Mouse (Mus musculus) cerebellum, adult 8-10 months (tissue): ENCODE measurements around the gene Foxk1.

Experiments
- DNase-seq: peaks from one replicate; pipeline ENCODE4 v3.0.0; 2022

Foxk1 gene

DNA sequence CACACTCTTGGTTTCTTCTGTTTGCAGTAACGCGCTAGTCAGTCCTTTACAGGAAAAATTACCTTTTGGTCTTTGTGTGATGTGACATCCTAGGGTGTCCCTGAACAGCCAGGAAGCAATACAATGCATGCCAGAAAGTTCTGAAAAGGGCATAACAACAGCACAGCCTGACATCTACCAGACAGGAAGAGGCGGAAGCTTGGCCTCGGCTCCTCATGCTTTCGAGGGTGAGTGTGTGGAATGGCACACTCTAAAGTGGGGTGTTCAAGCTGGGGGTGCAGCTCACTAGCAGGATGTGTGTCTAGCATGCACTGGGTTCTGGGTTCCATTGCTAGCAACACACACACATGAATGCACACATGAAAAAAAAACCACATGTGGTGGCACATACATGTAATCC, 9.6 kb upstream of the Foxk1 start:
- DNase-seq, result no peak

DNA sequence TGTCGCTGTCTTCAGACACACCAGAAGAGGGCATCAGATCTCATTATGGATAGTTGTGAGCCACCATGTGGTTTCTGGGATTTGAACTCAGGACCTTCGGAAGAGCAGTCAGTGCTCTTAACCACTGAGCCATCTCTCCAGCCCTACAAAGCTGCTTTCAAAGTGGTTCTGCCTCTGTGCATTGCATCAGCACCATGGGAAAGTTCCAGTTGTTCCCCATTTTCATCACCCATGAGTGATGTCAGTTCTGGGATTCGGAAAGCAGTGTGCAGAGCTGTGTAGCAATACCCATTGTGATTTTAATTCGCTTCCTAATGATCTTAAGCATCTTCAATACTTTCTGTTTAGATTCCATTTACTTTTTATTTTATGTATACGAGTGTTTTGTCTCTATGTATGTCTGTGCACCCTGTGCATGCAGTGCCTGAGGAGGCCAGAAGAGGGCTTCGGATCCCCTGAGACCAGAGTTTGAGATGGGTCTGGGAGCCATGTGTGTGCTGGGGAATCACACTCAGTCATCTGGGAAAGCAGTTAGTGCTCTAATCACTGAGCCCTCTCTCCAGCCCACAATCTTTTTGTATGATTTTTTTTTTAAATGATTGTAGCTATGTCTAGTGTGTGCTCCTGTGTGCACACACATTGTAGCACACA, 6.6 kb upstream of the Foxk1 start:
- no peak for DNase-seq

DNA sequence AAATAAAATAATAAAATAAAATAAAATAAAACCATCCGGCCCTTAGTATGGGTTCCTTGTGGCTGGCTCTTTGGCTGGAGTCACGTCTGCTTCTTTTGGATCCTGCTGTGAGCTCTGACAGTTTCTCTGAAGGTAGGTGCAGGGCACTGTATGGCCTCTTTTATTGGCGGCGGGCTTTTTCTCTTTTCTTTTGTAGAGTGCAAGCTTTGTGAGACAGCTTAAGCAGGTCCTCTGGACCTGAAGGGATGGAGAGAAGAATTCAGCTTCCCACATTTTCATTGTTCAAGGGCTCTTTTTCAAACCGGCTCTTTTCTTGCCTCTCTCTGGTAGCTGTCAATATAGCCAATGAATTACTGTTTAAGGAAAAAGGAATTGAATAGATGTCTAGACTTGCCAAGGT, 5.4 kb upstream of the Foxk1 start:
- no peak for DNase-seq

DNA sequence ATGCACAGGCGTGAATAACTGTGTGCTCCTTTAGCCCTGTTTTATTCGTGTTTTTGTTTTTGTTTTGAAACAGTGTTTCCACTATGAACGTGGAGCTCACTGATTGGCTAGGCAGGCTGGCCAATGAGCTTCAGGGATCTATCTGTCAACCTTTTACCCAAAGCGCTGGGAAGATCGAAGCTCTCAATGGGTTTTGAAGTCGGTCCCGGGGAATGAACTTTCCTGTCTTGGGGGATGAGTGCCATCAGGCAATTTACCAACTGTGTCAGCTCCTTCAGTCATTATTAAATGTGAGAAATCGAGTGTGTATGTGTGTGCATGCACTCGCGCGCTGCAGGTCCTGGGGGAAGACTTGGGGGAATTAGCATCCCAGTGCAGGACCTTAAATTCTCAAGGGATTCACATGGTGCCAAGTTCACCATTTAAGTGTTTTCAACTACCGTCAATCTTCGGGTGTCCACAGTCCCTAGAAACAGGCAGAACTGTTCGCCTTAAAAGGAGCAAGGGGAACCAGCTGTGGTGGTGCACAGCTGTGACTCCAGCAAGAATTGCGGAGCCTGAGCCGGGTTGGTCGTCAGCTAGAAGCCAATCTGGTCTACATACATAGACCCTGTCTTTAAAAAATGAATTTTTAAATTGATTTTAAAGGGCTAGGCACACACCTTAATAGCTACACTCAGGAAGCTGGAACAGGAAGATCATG, 965 bp upstream of the Foxk1 start:
- no peak for DNase-seq

DNA sequence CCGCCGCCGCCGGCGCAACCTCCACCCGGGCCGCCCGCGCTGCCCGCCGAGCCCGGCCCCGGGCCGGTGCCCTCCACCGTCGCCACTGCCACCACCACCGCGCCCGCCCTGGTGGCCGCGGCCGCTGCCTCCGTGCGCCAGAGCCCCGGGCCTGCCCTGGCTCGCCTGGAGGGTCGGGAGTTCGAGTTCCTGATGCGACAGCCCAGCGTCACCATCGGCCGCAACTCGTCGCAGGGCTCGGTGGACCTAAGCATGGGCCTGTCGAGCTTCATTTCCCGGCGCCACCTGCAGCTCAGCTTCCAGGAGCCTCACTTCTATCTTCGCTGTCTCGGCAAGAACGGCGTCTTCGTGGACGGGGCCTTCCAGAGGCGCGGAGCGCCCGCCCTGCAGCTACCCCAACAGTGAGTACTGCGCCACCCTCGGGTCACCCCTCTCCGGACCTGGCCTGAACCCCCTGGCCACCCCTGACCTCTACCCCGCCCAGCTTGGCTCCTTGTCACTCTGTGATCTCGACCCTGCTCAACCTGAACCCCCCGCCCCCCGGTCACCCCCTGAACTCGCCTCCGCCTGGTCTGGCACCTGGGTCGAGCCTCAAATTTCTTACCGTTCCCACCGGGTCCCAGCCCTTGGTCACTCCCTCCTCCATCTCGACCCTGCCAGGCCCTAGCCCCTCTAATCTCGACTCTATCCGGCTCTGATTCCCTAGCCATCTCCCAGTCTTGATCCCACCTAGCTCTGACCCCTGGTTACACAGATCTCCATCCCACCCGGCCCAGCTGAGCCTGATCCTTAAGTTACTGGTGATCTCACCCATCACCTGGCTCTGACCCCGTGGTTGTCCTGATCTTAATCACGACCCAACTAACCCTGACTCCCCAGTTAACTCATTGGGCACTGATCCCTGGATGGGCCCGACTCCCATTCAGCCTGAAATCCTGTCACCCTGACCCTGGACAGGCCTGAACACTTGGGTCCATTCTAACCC, 636 bp downstream of the Foxk1 start:
- DNase-seq, result no peak

DNA sequence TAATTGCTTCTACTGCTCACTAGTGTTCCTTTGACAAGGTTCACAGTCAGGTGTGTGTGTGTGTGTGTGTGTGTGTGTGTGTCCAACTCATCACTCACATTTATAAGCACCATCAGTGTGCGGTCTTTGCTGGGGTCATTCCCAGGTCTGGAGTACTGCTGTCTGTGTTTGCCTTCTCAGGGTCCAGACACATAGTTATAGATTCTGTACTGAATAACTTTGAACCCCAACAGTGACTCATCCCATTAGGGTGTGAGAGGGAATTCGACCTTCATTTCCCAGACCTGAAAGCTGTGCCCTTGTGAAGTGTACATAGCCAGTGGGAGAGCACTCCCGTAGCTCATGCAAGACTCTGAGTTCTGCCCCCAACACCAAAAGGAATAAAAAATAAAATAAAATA, 2.4 kb downstream of the Foxk1 start:
- no peak for DNase-seq

DNA sequence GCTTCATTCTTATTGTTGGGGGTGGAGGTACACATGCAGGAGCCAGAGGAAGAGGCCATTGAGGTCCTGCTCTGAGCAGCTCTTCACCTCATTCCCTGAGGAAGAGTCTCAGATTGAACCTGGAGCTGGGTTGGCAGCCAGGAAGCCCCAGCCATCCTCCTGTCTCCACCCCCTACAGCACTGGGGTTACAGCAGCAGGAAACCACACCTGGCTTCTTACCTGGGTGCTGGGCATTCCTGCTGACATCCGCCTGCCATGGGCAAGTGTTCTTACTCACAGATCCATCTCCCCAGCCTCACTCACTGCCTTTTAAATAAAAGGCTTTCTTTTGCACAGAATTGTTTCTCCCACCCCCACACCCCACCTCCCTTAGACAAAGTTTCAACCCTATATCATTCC, 3.0 kb downstream of the Foxk1 start:
- no peak for DNase-seq

DNA sequence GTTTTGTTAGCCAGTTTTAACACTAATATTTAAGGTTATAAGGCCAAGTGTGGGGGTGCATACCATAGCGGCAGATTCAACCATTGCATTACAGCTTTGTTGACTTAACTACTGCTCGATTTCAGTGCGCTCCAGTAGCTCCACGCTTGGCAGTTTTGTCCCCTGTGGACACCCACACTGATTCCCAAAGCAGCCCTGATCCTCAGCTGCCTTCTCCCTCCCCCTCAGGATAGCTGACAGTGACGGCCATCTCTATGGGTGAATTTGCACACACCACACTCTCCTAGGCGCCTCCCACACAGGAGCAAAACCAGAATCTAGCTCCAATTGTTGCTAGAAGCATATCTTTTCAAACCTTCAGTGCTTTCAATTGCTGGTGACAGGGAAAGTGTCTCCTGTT, 4.1 kb downstream of the Foxk1 start:
- no peak for DNase-seq

DNA sequence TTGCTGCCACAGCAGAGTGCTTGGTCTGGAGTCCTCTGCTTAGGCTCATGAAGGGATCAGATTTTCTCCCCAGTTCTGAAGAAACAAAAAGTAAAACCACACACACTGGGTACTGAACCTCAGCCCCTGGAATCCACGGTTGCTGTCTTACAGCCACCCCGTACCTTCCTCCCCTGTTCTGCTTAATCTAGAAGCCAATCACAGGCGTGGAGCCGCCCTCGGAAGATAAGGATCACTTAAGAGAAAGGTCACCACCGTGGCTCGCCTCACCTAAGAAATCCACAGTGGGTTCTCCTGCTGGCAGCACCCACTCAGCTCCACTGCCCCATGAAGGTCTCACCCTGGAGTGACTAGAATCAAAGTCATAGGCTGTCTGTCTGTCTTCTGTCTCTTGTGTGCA, 5.1 kb downstream of the Foxk1 start:
- no peak for DNase-seq

DNA sequence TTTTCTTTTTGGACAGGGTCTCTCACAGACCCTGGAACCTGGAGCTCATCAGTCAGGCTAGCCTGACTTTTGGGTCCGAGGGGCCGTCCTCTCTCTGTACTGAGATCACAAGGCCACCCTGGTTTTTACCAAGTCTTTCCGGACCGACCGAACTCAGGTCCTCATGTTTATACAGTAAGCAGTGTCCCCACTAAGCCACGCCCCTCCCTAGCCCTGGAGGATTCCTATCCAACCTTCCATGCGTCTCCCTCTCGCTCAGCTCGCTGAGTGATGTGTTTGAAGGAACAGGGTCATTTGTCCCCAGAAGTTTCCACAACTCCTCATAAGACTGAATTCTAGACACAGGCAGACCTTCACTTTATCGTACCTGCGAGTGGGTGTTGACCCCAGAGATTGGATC, 5.6 kb downstream of the Foxk1 start:
- no peak for DNase-seq

DNA sequence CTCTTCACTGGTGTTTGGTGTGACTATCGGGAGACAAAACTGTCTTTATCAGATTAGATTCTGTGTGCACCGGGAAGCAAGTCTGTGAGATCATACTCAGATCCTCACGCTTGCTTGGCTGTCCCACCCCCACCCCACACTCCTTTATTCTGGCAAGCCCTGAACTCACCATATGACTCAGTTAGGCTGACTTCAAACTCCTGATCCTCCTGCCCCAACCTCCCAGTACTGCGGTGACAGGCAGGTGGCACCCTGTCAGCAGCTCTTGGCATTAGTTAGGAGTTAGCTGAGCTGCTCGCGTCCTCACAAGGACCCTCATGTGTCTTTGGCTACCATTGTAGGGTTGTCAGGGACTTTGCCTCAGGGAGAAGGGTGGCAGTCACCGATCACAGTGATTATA, 6.1 kb downstream of the Foxk1 start:
- no peak for DNase-seq

DNA sequence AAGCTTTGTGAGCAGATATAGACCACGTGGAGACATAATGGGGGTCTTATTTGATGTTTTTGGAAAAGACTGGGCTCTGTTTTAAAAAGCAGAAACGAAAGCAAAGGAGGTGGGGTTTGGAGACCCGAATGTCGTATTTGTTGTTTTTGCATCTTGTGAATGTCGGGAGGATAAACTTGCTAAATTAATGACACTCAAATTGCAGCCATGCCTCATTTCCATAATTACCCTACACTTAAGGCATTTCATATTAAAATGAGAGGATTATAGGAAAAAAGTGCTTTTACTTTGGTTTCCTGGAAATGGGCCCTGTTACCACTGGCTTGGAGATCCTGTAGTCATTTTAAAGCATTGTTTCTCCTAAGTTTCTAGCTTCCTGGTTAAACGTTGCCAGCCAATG, 7.9 kb downstream of the Foxk1 start:
- no peak for DNase-seq

DNA sequence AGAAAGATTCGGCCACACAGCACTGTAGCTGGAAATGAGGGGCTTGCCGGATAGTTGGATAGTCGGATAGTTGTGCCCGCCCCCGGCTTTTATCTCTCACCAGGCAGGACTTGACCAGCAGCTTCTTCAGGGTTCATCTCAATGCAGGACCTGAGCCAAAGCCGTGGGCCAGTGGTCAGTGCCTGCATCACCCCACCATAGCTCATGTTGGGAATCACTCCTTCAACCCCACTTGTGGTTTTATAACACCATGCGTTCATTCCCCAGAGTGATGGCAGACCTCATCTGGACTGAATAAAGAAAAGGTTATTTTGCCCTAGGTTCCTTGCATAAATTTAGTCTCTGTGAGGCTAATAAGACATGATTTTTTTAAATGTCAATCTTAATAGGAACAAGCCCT, 9.1 kb downstream of the Foxk1 start:
- no peak for DNase-seq

DNA sequence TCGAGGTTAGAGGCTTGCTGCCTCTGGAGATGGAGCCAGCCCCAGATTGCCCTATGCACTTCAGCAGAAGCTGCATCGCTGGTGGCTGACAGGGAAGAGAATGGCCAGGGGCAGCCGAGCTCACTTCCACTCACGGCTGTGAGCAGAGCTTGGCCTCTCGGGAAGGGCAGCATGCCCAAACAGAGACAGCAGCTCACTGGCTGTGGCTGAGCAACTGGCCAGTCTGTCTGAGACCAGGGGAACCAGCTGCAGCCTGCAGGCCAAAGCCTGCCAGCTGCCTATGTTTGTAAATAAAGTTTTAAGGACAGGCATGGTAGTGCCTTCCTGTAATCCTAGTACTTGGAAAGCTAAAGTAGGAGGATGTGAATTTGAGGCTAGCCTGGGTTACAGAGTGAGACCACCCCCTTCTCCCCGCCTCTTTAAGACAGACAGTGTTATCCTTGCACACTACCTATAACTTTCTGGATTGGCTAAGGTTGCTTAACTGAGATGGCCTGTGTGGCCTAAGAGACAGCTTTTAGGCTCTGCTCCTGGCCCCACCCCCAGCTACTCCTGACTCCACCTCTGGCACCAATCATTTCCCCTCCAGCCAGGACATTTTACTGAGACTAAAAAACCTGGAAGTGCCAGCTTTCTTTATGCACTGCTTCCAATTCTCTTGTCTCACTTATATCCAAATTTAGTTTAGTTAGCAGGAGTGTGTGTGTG, 11.5 kb downstream of the Foxk1 start:
- no peak for DNase-seq

DNA sequence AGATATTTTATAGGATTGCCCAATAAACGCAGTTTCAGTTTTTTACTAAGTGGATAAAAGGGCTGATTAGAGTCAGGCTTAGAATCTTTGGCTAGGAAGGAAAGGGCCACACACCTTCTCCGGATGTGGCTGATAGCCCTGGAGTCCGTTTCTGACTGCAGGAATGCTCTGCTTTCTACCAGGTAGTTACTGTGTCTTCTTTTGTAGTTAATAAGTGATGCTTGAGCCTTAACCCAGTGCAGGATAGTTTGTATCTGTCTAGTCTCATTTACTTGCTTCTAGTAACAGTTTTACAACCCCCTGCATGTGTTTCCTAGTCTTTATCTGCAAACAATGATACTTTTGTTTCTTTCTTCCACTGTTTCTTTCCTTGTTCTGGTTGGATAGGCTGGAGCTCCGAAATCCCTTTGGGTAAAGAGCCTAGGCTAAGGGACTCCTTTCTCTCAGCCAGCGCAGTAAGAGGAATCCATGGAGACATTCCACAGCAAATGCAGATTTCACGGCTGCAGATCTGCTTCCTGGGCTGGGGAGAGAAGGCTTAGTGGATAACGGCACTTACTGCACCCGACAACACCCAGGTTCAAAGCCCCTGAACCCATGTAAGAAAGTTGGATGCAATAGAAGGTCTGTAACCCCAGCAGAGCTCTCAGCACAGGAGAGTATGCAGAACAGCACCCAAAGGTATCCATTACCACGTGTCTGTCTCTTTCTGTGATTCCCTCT, 12.6 kb downstream of the Foxk1 start:
- DNase-seq, result no peak

DNA sequence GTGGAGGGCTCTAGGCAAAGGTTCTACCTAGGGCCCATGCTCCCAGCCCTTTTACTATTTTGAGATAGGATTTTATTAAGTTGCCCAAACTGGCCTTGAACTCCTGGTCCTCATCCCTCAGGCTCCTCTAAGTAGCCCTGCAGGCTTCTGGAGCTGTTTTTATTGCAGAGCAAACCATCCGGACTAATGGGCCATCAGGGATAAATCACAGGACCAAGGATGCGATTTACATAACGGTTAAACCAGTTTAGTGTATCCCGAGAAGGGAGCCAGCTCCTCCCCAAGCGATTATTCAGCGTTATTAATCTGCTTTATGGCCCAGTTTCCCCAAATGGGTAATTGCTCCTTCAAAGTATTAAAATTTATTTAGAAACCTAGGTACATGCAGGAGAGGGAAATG, 14.1 kb downstream of the Foxk1 start:
- DNase-seq, result no peak

DNA sequence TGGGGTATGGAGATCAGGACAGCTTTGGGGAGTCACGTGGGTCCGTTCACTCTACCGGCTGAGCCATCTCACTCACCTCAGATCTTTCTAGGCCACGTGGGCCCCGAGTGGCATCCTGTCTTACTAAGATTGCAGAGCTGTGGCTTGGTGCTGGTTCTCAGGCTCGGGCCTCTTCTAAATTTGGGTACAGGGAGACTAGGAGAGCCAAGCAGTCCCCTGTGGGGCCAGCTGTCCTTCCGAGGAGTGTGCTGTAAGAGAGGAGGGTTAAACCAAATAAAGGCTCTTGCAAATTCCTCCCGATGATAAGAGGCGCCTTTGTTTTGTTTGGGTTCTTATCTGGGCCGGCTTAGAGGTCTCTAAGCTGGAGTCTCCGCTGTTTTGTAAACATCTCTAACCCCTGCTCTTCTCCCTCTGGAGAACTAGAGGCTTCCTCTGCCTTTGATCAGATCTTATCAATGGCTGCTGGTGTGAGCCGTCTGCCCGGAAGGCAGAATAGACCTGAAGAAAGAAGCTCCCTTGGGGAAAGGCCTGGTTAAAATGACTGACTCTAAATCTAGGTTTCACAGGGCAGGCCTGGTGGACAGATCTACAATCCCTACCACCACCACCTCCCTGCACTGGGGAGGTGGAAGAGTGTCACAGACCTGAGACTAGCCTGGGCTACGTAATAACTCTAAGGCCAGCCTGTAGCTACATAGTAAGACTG, 14.9 kb downstream of the Foxk1 start:
- DNase-seq, result no peak

DNA sequence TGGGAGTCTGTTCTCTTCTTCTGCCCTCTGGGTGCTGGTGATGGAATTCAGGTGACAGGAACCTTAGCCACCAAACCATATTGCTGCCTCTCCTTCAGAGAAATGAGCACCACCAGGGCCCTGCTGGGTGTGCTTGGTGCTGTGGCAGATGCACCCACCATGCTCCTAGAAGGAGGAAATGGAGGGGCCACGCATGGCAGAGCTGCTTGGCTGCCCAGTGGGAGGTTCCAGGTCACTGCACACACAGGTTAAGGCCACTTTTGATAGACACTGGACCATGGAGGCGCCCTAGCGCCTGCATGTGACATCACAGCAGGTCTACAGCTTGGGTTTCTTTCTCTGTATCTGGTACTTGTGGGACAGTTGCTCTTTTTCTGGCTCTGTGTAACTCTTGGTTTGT, 15.8 kb downstream of the Foxk1 start:
- no peak for DNase-seq

DNA sequence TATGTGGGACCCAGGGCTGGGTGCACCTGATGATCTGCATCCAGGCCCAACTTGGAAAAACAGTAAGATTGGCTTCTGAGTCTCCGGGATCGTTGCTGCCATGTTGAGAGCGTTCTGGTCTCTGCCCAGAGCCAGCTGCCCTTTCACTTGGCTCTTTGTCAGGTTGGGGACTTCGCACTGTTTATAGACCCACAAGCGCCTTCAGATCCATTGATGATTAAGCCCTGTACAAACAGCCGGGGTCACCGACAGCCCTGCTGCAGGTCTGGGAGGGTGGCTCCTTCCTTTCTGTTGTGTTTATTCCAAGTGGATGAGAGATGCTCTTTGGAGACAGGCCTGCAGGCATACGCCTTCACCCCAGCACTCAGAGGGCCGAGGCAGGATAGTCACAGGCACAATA, 16.6 kb downstream of the Foxk1 start:
- no peak for DNase-seq

DNA sequence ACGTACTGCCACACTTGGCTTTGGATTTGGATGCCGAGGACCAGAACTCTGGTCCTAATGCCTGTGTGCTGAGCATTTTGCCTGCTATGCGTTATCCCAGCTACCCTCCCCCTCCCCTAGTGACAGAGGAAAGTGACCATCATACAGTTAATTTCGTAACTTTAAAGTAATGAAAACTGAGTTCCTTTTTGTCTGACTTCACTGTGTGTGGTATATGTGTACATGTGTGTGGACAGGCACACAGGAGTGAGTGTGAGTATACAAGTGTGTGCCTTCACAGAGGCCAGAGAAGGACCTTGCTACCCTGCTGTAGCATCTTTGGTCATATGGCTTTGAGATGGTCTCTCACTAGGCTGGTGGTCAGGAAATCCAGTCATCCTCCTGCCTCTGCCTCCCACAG, 17.1 kb downstream of the Foxk1 start:
- DNase-seq, result no peak

DNA sequence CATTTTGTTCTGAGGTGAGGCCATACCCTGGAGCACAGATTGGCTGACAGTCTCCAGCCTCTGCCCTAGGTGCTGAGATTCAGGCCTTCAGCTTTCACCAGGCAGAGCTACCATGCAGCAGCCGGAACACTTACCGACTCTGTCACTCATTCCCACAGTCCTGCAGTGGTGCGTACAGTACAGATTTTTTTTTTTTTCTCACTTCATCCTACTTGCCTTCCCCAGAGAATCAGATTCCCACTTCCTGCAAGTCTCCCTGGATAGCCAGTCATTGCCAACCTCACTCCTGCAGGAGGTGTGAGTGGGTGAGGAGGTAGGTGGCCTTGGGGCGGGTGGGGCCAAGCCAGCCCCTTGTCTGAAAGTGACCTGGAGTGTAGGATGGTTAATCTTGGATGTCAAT, 19.0 kb downstream of the Foxk1 start:
- no peak for DNase-seq

DNA sequence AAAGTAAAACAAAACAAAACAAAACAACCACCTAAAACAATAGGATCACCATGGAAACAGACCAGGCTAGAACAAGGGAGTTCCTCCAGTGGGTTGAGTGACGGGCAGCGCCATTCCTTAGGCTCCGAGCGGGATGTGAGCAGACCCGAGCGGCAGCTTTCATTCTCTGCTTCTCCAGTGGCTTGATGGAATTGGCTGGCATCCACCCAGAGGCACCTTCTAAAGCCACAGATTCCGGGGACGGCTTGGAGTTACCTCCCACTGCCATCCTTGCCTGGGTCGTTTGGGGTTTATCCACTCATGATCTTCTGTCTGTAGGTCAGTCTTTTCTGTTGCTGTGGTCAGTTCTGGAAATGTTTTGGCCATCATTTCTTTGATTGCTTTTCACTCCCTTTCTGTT, 19.6 kb downstream of the Foxk1 start:
- no peak for DNase-seq
